Mouse (Mus musculus) heart, adult 9 months (tissue): ENCODE results near the gene Nmnat2.
"Not testable (repeated sequence)": the region's sequence is repeated elsewhere in the genome, so short reads cannot be mapped to it uniquely, and the experiment has no call there.

ENCODE experiments used
- DNase-seq, 2 experiments: peaks; one replicate each; pipeline ENCODE4 v3.0.0; 2022; ENCODE audit warnings: low spot score in 2 of 2

Gene Nmnat2

GRCm38 (mm10) chr1:153058290-153058689, 103.5 kb downstream of the Nmnat2 start:
- no peak for DNase-seq

GRCm38 (mm10) chr1:153059626-153060025, 104.8 kb downstream of the Nmnat2 start:
- no peak for DNase-seq

GRCm38 (mm10) chr1:153062547-153062946, 107.8 kb downstream of the Nmnat2 start:
- DNase-seq: no peak

GRCm38 (mm10) chr1:153064784-153065390, 110.1 kb downstream of the Nmnat2 start:
- DNase-seq: peak; percentile 35 to 38

- peak; percentile 91 for DNase-seq
Observed at GRCm38 (mm10) chr1:153065473-153066386, 110.9 kb downstream of the Nmnat2 start.

- DNase-seq: no peak
Observed at GRCm38 (mm10) chr1:153066387-153066781, 111.6 kb downstream of the Nmnat2 start.

GRCm38 (mm10) chr1:153071563-153071962, 116.8 kb downstream of the Nmnat2 start:
- peak; percentile 45 to 46 for DNase-seq

- no peak for DNase-seq
Observed at GRCm38 (mm10) chr1:153071995-153072394, 117.2 kb downstream of the Nmnat2 start.

- DNase-seq: no peak
Observed at GRCm38 (mm10) chr1:153072711-153073110, 117.9 kb downstream of the Nmnat2 start.

- DNase-seq: no peak
Observed at GRCm38 (mm10) chr1:153073441-153073840, 118.6 kb downstream of the Nmnat2 start.

GRCm38 (mm10) chr1:153075087-153075736, 120.4 kb downstream of the Nmnat2 start:
- no peak for DNase-seq

GRCm38 (mm10) chr1:153075955-153076354, 121.2 kb downstream of the Nmnat2 start:
- DNase-seq: no peak

GRCm38 (mm10) chr1:153083233-153083632, 128.4 kb downstream of the Nmnat2 start:
- not testable (repeated sequence) for DNase-seq

GRCm38 (mm10) chr1:153084191-153084590, 129.4 kb downstream of the Nmnat2 start:
- DNase-seq: no peak

- DNase-seq: no peak
Observed at GRCm38 (mm10) chr1:153085198-153085597, 130.4 kb downstream of the Nmnat2 start.

GRCm38 (mm10) chr1:153087771-153088170, 133.0 kb downstream of the Nmnat2 start:
- no peak for DNase-seq

GRCm38 (mm10) chr1:153090081-153090480, 135.3 kb downstream of the Nmnat2 start:
- no peak for DNase-seq

- no peak for DNase-seq
Observed at GRCm38 (mm10) chr1:153090807-153091206, 136.0 kb downstream of the Nmnat2 start.

GRCm38 (mm10) chr1:153091438-153092236, 136.8 kb downstream of the Nmnat2 start:
- peak; percentile 41 to 57 for DNase-seq

- peak; percentile 82 to 86 for DNase-seq
Observed at GRCm38 (mm10) chr1:153092237-153092975, 137.6 kb downstream of the Nmnat2 start.

- DNase-seq: no peak
Observed at GRCm38 (mm10) chr1:153093172-153093571, 138.4 kb downstream of the Nmnat2 start.
